Mouse (Mus musculus): ENCODE measurements around the gene Aldh16a1.

Gene Aldh16a1

DNA sequence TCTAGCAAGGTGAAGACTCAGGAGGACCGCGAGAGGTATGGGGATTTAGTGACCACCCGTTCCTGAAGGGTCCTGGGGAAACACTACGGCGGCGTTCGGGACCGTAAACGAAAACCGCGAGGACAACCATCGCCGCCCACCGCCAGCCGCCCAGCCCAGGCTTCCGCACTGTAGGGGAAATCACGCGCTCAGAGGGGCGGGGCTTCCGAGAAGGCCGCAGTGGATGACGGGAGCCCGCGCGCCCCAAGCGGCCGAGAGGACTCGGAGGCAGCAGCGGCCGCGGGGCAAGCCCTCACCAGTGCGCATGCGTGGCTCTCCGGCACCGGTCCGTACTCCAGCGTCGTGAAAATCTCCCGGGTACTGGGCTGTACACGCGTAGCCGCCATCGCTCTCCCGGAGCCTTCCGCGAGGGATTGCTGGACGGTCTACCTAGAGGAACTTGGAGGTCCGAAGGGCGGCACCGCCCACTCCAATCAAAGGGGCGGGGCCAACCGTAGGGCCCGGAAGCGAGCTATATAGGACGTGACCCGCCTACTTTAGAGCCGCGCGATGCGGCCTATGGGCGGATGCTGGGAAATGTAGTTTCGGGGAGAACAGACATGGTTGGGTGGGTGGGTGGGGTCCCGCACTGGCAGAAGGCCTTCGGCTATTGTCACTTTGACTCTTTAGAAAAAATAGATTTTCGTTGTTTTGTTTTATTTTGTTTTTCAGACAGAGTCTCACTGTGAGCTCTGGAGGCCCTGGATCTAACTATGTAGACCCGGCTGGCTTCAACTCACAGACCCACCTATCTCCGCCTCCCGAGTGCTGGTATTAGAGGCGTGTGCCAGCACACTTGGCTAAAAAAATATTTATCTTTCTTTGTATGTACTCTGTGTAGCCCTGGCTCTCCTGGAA lies at the start of gene Aldh16a1, which contains the start of gene Pih1d1:
Gene Aldh16a1 (minus strand): TSS at position 489 of the 897 bp plus-strand sequence.
Gene Pih1d1 (plus strand): TSS at position 208 of the 897 bp plus-strand sequence.
- peak; percentile 95 to 98 for DNase-seq (ENCODE audit: low spot score in 2 of 2)

DNA sequence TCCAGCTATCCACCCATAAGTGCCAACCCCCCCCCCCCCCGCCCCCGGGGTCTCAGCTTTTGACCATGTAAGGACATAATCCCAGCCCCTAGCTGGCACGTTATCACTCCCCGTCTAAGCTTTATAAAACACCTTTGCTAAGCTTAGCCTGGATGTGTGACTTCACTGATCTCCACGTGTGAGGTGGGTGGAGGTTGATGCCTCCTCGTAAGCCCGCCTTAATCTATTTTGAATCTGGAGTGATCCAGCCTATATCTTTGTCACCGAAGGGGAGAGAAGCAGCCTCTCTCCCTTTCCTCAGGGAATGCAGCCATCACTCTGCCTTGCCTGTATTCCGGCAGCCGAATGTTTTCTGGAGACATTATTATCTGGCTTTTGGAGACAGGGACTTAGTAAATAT lies 48.3 kb upstream of the Aldh16a1 start:
- no peak for DNase-seq (ENCODE audit: low spot score in 2 of 2)

GRCm38 (mm10) chr7:45198961-45199360 lies 44.6 kb upstream of the Aldh16a1 start:
- DNase-seq (ENCODE audit: low spot score in 2 of 2): no peak

GRCm38 (mm10) chr7:45198435-45198834 lies 44.1 kb upstream of the Aldh16a1 start:
- DNase-seq (ENCODE audit: low spot score in 2 of 2): no peak

DNA sequence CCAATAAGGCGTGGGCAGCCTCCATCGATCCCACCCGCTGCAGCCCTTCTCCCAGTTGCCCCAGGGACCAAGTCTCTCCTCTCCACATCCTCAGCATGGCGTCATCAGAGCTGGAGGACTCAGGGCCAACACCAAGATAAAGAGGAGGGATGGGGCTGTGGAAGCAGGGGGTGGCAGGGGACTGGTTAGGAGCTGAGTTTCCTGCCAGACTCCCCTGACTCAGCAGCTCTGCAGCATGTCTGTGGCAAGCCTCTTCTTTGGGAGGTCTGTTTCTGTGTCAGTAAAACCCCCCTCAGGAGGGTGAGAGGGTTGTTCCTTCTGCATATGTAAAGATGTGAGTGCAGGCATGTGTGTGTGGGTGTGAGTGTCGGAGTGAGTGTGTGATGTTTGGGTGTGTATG lies 42.6 kb upstream of the Aldh16a1 start:
- DNase-seq (ENCODE audit: low spot score in 2 of 2): no peak

- DNase-seq (ENCODE audit: low spot score in 2 of 2): no peak
Observed at GRCm38 (mm10) chr7:45196176-45196535, 41.8 kb upstream of the Aldh16a1 start.

DNA sequence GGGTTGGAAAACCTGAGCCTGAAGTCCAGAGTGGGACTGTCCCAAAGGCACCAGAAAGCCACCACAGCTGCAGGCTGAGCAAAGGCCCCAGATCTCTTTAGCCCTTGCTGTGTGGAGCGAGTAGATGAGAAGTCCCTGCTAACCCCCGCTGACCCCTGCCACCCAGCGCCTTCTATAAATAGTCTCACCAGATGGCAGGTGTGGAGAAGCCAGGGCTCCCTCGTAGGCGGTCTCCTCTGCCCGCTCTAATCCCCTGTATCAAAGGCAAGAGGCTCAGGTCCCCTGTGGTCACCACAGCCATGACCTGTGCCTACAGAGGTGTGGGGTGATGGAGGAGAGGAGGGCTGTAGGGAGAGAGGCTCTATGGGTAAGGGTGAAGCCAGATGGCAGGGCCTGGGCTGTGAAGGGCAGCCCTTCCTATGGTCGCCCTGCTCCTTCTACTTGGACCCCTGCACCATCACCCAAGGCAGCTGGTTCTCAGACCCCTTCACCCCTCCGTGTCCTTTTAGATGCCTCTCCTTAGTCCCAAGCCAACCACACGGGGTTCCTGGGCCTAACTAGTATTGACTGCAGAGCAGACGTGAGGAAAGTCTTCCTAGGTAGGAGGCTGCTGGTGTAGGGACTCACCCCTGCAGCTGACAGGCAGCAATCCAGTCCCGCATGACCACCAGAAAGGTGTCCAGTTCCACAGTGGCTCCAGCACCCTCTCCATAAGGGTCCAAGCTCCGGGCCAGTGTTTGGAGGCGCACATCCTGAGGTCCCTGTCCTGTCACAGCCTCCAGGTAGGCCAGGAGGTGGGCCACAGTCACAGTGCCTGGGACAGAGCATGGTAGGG lies 41.2 kb upstream of the Aldh16a1 start:
- DNase-seq (ENCODE audit: low spot score in 2 of 2): no peak

GRCm38 (mm10) chr7:45193871-45194785 lies 39.7 kb upstream of the Aldh16a1 start:
- no peak for DNase-seq (ENCODE audit: low spot score in 2 of 2)

DNA sequence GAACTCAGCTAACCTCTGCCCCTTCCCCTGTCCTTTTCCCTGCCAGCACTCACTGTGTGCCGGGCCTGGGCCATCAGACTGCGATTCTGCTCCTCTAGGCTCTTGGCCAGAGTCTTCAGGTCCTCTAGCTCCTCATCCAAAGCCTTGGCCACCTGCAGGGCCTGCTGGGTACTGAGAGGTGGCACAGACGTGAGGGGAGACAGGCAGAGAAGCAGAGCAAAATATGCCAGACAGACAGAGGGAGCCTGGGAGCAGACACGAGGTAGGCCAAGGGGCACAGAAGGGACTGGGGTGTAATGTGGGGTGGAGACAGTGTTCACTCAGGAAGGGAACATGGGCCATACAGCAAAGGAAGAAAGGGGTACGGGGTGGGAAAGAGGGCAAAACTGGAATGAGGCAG lies 39.0 kb upstream of the Aldh16a1 start:
- DNase-seq (ENCODE audit: low spot score in 2 of 2): no peak

DNA sequence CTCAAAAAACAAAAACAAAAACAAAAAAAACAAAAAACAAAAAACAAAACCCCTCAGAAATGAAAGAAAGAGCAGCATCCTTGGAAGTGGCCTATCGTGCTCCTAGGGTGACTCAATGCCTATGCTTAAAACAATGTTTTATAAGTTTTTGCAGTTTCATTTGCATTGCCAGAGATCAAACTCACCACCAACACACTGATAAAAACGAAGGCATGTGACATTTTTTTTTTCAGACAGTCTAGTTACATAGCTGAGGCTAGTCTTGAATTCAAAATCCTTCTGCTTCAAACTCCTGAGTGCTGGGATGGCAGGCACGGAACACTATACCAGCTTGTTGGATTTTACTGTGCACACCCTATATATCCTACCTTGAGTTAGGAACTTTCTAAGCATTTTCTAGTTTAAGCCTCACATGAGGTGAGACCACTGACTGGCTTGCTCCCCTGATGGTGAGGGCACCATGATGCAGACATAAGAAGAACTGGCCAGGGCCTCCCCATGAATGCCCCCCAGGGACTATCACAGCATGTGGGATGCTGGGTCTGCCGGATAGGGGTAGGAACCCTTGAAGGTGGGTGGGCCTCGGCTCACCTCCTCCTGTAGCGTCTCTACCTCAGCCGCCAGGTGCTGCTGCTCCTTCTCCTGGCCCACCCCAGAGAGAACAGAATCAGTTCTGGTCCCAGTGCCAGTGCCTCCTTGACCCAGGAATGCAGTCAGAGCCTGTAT lies 38.4 kb upstream of the Aldh16a1 start:
- DNase-seq (ENCODE audit: low spot score in 2 of 2): no peak

- no peak for DNase-seq (ENCODE audit: low spot score in 2 of 2)
Observed at GRCm38 (mm10) chr7:45191803-45192363, 37.5 kb upstream of the Aldh16a1 start.

DNA sequence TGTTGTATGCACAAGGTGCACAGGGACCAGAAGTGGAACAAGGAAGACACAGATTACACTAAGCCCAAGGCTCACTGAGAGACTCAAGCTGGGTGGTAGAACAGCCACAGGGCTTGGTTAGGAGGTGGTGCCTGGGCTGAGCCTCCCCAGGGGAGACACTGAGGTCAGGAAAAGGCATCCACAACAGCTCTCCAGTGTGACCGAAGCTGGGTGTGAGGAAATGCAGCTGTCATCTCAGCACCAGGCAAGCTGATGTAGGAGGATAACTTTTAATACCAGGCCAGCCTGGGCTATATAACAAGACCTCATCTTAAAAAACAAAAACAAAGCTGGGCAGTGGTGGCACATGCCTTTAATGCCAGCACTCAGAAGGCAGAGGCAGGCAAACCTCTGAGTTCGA lies 36.8 kb upstream of the Aldh16a1 start:
- no peak for DNase-seq (ENCODE audit: low spot score in 2 of 2)

GRCm38 (mm10) chr7:45190186-45190585 lies 35.8 kb upstream of the Aldh16a1 start:
- no peak for DNase-seq (ENCODE audit: low spot score in 2 of 2)

- DNase-seq (ENCODE audit: low spot score in 2 of 2): no peak
Observed at GRCm38 (mm10) chr7:45189600-45189999, 35.2 kb upstream of the Aldh16a1 start.

- no peak for DNase-seq (ENCODE audit: low spot score in 2 of 2)
Observed at GRCm38 (mm10) chr7:45185921-45186320, 31.5 kb upstream of the Aldh16a1 start.

GRCm38 (mm10) chr7:45183672-45184071 lies 29.3 kb upstream of the Aldh16a1 start:
- no peak for DNase-seq (ENCODE audit: low spot score in 2 of 2)

DNA sequence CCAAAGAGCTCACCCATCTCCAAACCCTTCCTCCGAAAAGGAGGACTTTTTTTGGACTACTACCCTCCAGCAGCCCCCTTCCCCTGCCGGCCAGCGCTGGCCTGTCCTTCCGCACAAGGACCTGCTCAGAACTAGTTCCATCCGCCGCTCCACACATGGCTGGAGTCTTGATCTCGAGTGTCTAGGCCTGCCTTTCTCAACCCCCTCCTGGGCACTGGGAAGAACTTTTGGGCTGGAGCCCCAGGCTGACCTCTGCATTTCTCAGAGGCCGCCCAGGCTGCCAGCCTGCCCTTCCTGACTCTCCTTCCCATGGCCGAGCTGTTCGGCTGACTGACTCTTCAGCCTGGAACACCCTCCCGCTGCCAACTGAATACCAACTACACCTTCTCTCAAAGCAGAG lies 28.2 kb upstream of the Aldh16a1 start:
- DNase-seq (ENCODE audit: low spot score in 2 of 2): no peak

DNA sequence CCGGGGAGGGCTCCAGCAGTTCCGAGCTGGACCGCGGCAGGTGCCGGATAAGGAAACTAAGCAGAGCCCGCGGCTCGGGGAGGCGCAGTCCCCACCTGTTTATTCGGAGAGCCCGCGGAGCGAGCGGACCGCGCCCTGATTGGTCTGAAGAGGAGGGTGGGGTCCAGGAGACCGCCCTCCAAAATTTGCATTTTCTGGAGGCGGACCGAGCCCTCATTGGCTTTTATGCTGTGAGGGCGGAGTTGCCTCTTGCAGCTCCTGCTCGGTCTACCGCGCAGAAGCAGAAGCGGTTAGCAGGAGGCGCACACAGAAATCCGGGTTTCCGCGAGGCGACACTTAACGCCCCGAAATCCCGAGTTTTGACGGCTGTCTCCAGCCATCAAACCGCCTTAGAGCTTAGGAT lies 27.8 kb upstream of the Aldh16a1 start:
- peak; percentile 83 to 87 for DNase-seq (ENCODE audit: low spot score in 2 of 2)

DNA sequence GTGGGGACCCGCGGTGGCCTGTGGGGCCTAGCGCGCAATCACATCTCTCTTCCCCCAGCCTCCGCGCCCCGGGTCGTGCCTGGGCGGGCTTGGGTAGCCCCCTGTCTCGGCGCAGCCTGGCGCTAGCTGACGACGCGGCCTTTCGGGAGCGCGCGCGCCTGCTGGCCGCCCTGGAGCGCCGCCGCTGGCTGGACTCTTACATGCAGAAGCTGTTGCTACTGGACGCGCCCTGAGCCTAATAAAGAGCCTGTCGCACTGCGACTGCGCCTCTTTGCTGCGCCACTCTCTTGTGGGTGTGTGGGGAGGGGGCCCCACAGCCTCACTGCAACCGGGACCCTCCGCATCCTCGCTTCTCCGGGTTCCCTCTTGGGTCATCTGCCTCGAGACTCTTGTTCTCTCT lies 27.2 kb upstream of the Aldh16a1 start:
- DNase-seq (ENCODE audit: low spot score in 2 of 2): no peak

GRCm38 (mm10) chr7:45180896-45181477 lies 26.6 kb upstream of the Aldh16a1 start, which contains the start of gene Pth2:
TSS of gene Pth2 (plus strand) at chr7:45180995.
- no peak for DNase-seq (ENCODE audit: low spot score in 2 of 2)
